Mouse (Mus musculus) limb, embryonic 14.5 days (tissue): Measurements from ENCODE around the gene Vmn1r26. TPM values are rescaled to one million over a fixed set of nuclear protein-coding genes. Genes with fewer than 3 reads are reported as not detected.
"Not testable (repeated sequence)": the region's sequence is repeated elsewhere in the genome, so short reads cannot be mapped to it uniquely, and the experiment has no call there.

ENCODE experiments used
- ATAC-seq: fragments of 200-750 bp; cut with Nextera tagmentation; 2 replicates; pipeline ENCODE4 v1.8.0; 2017; ENCODE audit warnings: low read depth, moderate number of reproducible peaks, moderate TSS enrichment; ENCODE audit not compliant: low FRiP score
- DNase-seq: peaks from one replicate; pipeline ENCODE4 v3.0.0-alpha.2; 2015; ENCODE audit warnings: low spot score
- H3K27ac ChIP-seq: fragments of 300-500 bp; sonication (generic); replicated peaks from 2 replicates; pipeline ENCODE4 v1.5.1; 2014; ENCODE audit warnings: low read depth, mild to moderate bottlenecking, low read length, moderate library complexity, mixed read lengths
- H3K27me3 ChIP-seq: fragments of 300-500 bp; sonication (generic); 2 replicates; pipeline ENCODE4 v1.6.1; 2014; ENCODE audit warnings: low read length, mixed read lengths; ENCODE audit not compliant: control insufficient read depth, insufficient read depth
- H3K36me3 ChIP-seq: fragments of 300-500 bp; sonication (generic); 2 replicates; pipeline ENCODE4 v1.6.1; 2014; ENCODE audit warnings: mild to moderate bottlenecking, low read length, moderate library complexity, mixed read lengths; ENCODE audit not compliant: control insufficient read depth, insufficient read depth
- H3K4me1 ChIP-seq: fragments of 300-500 bp; sonication (generic); 2 replicates; pipeline ENCODE4 v1.6.1; 2014; ENCODE audit warnings: antibody characterized with exemption, low read length, mixed read lengths; ENCODE audit not compliant: control insufficient read depth, insufficient read depth
- H3K4me2 ChIP-seq: fragments of 300-500 bp; sonication (generic); replicated peaks from 2 replicates; pipeline ENCODE4 v1.6.1; 2014; ENCODE audit warnings: low read depth, mild to moderate bottlenecking, low read length, moderate library complexity; ENCODE audit not compliant: severe bottlenecking
- H3K4me3 ChIP-seq: fragments of 300-500 bp; sonication (generic); replicated peaks from 2 replicates; pipeline ENCODE4 v1.5.1; 2014; ENCODE audit warnings: low read length
- H3K9ac ChIP-seq: fragments of 300-500 bp; sonication (generic); 2 replicates; pipeline ENCODE4 v1.6.1; 2014; ENCODE audit warnings: mild to moderate bottlenecking, low read depth, low read length, moderate library complexity; ENCODE audit not compliant: severe bottlenecking
- H3K9me3 ChIP-seq: fragments of 300-500 bp; sonication (generic); 2 replicates; pipeline ENCODE4 v1.6.1; 2016; ENCODE audit warnings: low read length; ENCODE audit not compliant: control insufficient read depth
- POLR2A ChIP-seq: fragments of 200-500 bp; IDR thresholded peaks from 2 replicates; pipeline ENCODE4 v1.8.0; 2012; ENCODE audit warnings: inconsistent platforms, mild to moderate bottlenecking, moderate library complexity, borderline replicate concordance; ENCODE audit not compliant: insufficient read depth, insufficient read length; ENCODE audit errors: extremely low read depth
- WGBS: fragments of 180-500 bp; shearing (Covaris S2); extraction: QIAGEN DNeasy Blood & Tissue Kit; methylation state at CpG from one replicate; pipeline ENCODE4 v1.1.7; 2014; 5-methylcytosine and 5-hydroxymethylcytosine counted together
- polyA plus RNA-seq, 2 experiments: library from polyadenylated mRNA; depleted of rRNA in 1 of 2; stranded (reverse) in 1 of 2; unstranded in 1 of 2; fragments of >200 nt; fragmentation: Nextera tagmentation in 1 of 2; extraction: Ambion mirVana in 1 of 2; gene quantifications; 2 replicates each; pipeline versions ENCODE4 v1.2.1 to v1.2.3; 2012 to 2014

Gene Vmn1r26
- polyA plus RNA-seq (2012; rRNA removed): not detected in 2 replicates
- not detected in 2 replicates for polyA plus RNA-seq (2014; fragmentation: Nextera tagmentation; extraction: Ambion mirVana)

- Histone ChIP-seq H3K9ac (no peak within 1 kb of the TSS), H3K9me3 (no peaks in the 10 kb centered on the region), H3K27ac (no peak within 1 kb of the TSS), H3K4me3 (no peak within 1 kb of the TSS), H3K4me2 (no peak within 1 kb of the TSS), H3K36me3 (no peaks in the 10 kb centered on the region), H3K27me3 (no peaks in the 10 kb centered on the region), H3K4me1 (no peaks in the 10 kb centered on the region)
- 81% methylated on average over 1 of the region's 1 CpGs for WGBS
- TF ChIP-seq POLR2A: no peak
- no peak for DNase-seq
- no peak for ATAC-seq
Measured at GRCm38 (mm10) chr6:58015059-58015458, at the start of gene Vmn1r26. Gene Vmn1r26, minus strand, starts transcription at chr6:58015159.

DNA sequence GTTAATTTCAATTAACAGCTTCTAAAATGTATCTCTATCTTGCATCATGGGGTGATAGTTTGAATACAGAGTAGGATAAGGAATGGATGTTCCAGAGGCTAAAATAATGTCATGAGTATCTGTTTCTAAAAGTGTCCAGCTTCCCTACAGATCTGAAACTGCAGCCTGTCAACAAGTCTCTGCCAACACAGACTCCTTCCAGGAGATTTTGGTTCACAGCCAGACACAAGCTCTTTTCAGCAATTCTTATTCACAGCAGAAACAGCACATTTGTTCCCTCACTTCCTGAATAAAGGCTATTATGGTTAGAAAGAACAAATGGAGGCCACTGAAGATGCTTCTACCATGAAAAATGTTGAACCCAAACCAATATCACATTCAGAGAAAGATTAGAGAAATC lies 29.1 kb upstream of the Vmn1r26 start:
- no peaks in the 10 kb centered on the region for H3K36me3 ChIP-seq
- no peak overlapping the region for H3K4me2 ChIP-seq
- ATAC-seq (no peak), DNase-seq (no peak)
- no peaks in the 10 kb centered on the region for H3K4me1 ChIP-seq
- H3K9ac ChIP-seq: no peak overlapping the region
- H3K27ac ChIP-seq: no peak overlapping the region
- no peak overlapping the region for H3K4me3 ChIP-seq
- H3K27me3 ChIP-seq: no peaks in the 10 kb centered on the region
- no peaks in the 10 kb centered on the region for H3K9me3 ChIP-seq
- TF ChIP-seq POLR2A: no peak

DNA sequence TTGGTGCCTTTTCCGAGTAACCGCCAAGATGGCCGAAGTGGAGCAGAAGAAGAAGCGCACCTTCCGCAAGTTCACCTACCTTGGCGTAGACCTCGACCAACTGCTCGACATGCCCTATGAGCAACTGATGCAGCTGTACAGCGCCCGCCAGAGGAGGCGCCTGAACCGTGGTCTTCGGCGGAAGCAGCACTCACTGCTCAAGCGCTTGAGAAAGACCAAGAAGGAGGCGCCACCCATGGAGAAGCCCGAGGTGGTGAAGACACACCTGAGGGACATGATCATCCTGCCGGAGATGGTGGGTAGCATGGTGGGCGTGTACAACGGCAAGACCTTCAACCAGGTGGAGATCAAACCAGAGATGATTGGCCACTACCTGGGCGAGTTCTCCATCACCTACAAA lies 2.5 kb upstream of the Vmn1r26 start:
- H3K4me1 ChIP-seq, ATAC-seq, H3K36me3 ChIP-seq, H3K27me3 ChIP-seq, DNase-seq, H3K9me3 ChIP-seq, H3K4me2 ChIP-seq, H3K27ac ChIP-seq, H3K4me3 ChIP-seq, H3K9ac ChIP-seq: not testable (repeated sequence)
- WGBS: 95% methylated on average over 21 of the region's 21 CpGs

DNA sequence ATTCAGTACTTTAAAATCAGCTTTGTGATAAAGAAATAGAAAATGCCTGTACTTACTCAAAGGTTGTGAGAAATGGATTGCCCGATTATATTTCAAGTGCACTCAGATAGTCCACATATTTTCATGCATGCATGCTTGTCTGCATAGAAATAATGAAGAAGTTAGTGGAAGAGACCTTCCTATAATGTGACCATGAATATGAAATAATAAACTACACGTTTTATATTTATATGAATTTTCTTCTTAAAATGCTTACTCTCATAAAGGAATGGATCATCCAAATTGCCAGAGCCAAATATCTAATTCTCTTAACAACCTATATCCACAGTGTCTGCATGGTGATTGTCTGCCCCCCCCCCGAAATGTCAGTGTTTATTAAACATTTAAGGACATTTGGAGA lies 34.2 kb downstream of the Vmn1r26 start, which contains the start of gene Vmn1r25:
Vmn1r25 (minus strand) TSS at position 101 of the 400 bp plus-strand sequence.
- H3K27me3 ChIP-seq: no peaks in the 10 kb centered on the region
- no peak for TF ChIP-seq POLR2A
- no peak for ATAC-seq
- H3K4me3 ChIP-seq: no peak within 1 kb of the TSS
- WGBS: 57% methylated on average over 3 of the region's 3 CpGs
- no peak within 1 kb of the TSS for H3K27ac ChIP-seq
- H3K36me3 ChIP-seq: no peaks in the 10 kb centered on the region
- H3K4me1 ChIP-seq: no peaks in the 10 kb centered on the region
- no peaks in the 10 kb centered on the region for H3K9me3 ChIP-seq
- no peak for DNase-seq
- no peak within 1 kb of the TSS for H3K4me2 ChIP-seq
- no peak within 1 kb of the TSS for H3K9ac ChIP-seq

- H3K27me3 ChIP-seq, H3K4me2 ChIP-seq, H3K9ac ChIP-seq, H3K4me1 ChIP-seq, H3K4me3 ChIP-seq, H3K36me3 ChIP-seq, ATAC-seq, DNase-seq, H3K9me3 ChIP-seq, H3K27ac ChIP-seq: not testable (repeated sequence)
- 77% methylated on average over 1 of the region's 1 CpGs for WGBS
Measured at GRCm38 (mm10) chr6:57961403-57961802, 53.6 kb downstream of the Vmn1r26 start, which contains the start of gene Vmn1r24. Gene Vmn1r24, minus strand, starts transcription at chr6:57961503.

Other genes starting within 250 kb of the Vmn1r26 start
- 46.2 and 46.3 TPM in 2 replicates for gene Vopp1, start 190.0 kb downstream of the Vmn1r26 start, polyA plus RNA-seq (2012; rRNA removed)
- 27.5 and 31.9 TPM in 2 replicates for gene Vopp1, start 190.0 kb downstream of the Vmn1r26 start, polyA plus RNA-seq (2014; fragmentation: Nextera tagmentation; extraction: Ambion mirVana)
- gene Vmn1r21, start 164.8 kb downstream of the Vmn1r26 start, polyA plus RNA-seq (2012; rRNA removed): not detected in 2 replicates
- not detected in 2 replicates for gene Vmn1r21, start 164.8 kb downstream of the Vmn1r26 start, polyA plus RNA-seq (2014; fragmentation: Nextera tagmentation; extraction: Ambion mirVana)
- gene Vmn1r22, start 107.1 kb downstream of the Vmn1r26 start, polyA plus RNA-seq (2012; rRNA removed): not detected in 2 replicates
- not detected in 2 replicates for gene Vmn1r22, start 107.1 kb downstream of the Vmn1r26 start, polyA plus RNA-seq (2014; fragmentation: Nextera tagmentation; extraction: Ambion mirVana)
- not detected in 2 replicates for gene Vmn1r23, start 88.3 kb downstream of the Vmn1r26 start, polyA plus RNA-seq (2012; rRNA removed)
- not detected in 2 replicates for gene Vmn1r23, start 88.3 kb downstream of the Vmn1r26 start, polyA plus RNA-seq (2014; fragmentation: Nextera tagmentation; extraction: Ambion mirVana)
- not detected in 2 replicates for gene Vmn1r24, start 53.7 kb downstream of the Vmn1r26 start, polyA plus RNA-seq (2012; rRNA removed)
- gene Vmn1r24, start 53.7 kb downstream of the Vmn1r26 start, polyA plus RNA-seq (2014; fragmentation: Nextera tagmentation; extraction: Ambion mirVana): not detected in 2 replicates
- not detected in 2 replicates for gene Vmn1r25, start 34.3 kb downstream of the Vmn1r26 start, polyA plus RNA-seq (2012; rRNA removed)
- not detected in 2 replicates for gene Vmn1r25, start 34.3 kb downstream of the Vmn1r26 start, polyA plus RNA-seq (2014; fragmentation: Nextera tagmentation; extraction: Ambion mirVana)
- gene Vmn1r27, start 203.7 kb upstream of the Vmn1r26 start, polyA plus RNA-seq (2012; rRNA removed): not detected in 2 replicates
- gene Vmn1r27, start 203.7 kb upstream of the Vmn1r26 start, polyA plus RNA-seq (2014; fragmentation: Nextera tagmentation; extraction: Ambion mirVana): not detected in 2 replicates
- not detected in 2 replicates for gene Vmn1r28, start 246.9 kb upstream of the Vmn1r26 start, polyA plus RNA-seq (2012; rRNA removed)
- gene Vmn1r28, start 246.9 kb upstream of the Vmn1r26 start, polyA plus RNA-seq (2014; fragmentation: Nextera tagmentation; extraction: Ambion mirVana): not detected in 2 replicates